Mouse (Mus musculus): ENCODE results near the gene Carhsp1. TPM values are rescaled to one million over a fixed set of nuclear protein-coding genes. Genes with fewer than 3 reads are reported as not detected.

Carhsp1 gene
- total RNA-seq, 2 experiments from 2014 or later, result 21.8 to 22.1 TPM

GRCm38 (mm10) chr16:8676228-8676627, 4.3 kb upstream of the Carhsp1 start:
- DNase-seq (ENCODE audit: low spot score in 2 of 2), result no peak

GRCm38 (mm10) chr16:8675559-8675958, 3.6 kb upstream of the Carhsp1 start:
- DNase-seq (ENCODE audit: low spot score in 2 of 2), result no peak

GRCm38 (mm10) chr16:8674165-8674564, 2.2 kb upstream of the Carhsp1 start:
- peak; percentile 63 to 68 for DNase-seq (ENCODE audit: low spot score in 2 of 2)

- no peak for DNase-seq (ENCODE audit: low spot score in 2 of 2)
Measured at GRCm38 (mm10) chr16:8673343-8673742, 1.4 kb upstream of the Carhsp1 start.

- no peak for DNase-seq (ENCODE audit: low spot score in 2 of 2)
Measured at GRCm38 (mm10) chr16:8672811-8673210, 856 bp upstream of the Carhsp1 start.

- DNase-seq (ENCODE audit: low spot score in 2 of 2), result no peak
Measured at GRCm38 (mm10) chr16:8672350-8672687, 364 bp upstream of the Carhsp1 start.

- no peak for DNase-seq (ENCODE audit: low spot score in 2 of 2)
Measured at GRCm38 (mm10) chr16:8670041-8671035, 1.6 kb downstream of the Carhsp1 start.

GRCm38 (mm10) chr16:8669432-8669831, 2.5 kb downstream of the Carhsp1 start:
- no peak for DNase-seq (ENCODE audit: low spot score in 2 of 2)

GRCm38 (mm10) chr16:8668386-8668785, 3.6 kb downstream of the Carhsp1 start:
- DNase-seq (ENCODE audit: low spot score in 2 of 2), result no peak

GRCm38 (mm10) chr16:8667814-8668213, 4.1 kb downstream of the Carhsp1 start:
- DNase-seq (ENCODE audit: low spot score in 2 of 2), result no peak

GRCm38 (mm10) chr16:8667261-8667660, 4.7 kb downstream of the Carhsp1 start:
- DNase-seq (ENCODE audit: low spot score in 2 of 2), result no peak

- no peak for DNase-seq (ENCODE audit: low spot score in 2 of 2)
Measured at GRCm38 (mm10) chr16:8666452-8666851, 5.5 kb downstream of the Carhsp1 start.

- no peak for DNase-seq (ENCODE audit: low spot score in 2 of 2)
Measured at GRCm38 (mm10) chr16:8665367-8665766, 6.6 kb downstream of the Carhsp1 start.

GRCm38 (mm10) chr16:8663606-8664539, 8.1 kb downstream of the Carhsp1 start:
- DNase-seq (ENCODE audit: low spot score in 2 of 2), result peak; percentile 42 to 59

GRCm38 (mm10) chr16:8663022-8663421, 8.9 kb downstream of the Carhsp1 start:
- no peak for DNase-seq (ENCODE audit: low spot score in 2 of 2)

- DNase-seq (ENCODE audit: low spot score in 2 of 2), result no peak
Measured at GRCm38 (mm10) chr16:8658764-8659163, 13.2 kb downstream of the Carhsp1 start.

- DNase-seq (ENCODE audit: low spot score in 2 of 2), result no peak
Measured at GRCm38 (mm10) chr16:8658349-8658748, 13.6 kb downstream of the Carhsp1 start.

GRCm38 (mm10) chr16:8656256-8656655, 15.7 kb downstream of the Carhsp1 start:
- no peak for DNase-seq (ENCODE audit: low spot score in 2 of 2)

- DNase-seq (ENCODE audit: low spot score in 2 of 2), result no peak
Measured at GRCm38 (mm10) chr16:8655599-8655998, 16.4 kb downstream of the Carhsp1 start.

GRCm38 (mm10) chr16:8655108-8655507, 16.8 kb downstream of the Carhsp1 start:
- no peak for DNase-seq (ENCODE audit: low spot score in 2 of 2)

GRCm38 (mm10) chr16:8650007-8650406, 21.9 kb downstream of the Carhsp1 start:
- no peak for DNase-seq (ENCODE audit: low spot score in 2 of 2)

- no peak for DNase-seq (ENCODE audit: low spot score in 2 of 2)
Measured at GRCm38 (mm10) chr16:8645546-8645945, 26.4 kb downstream of the Carhsp1 start.

Data from layer of hippocampus, postnatal 10 days (tissue).